Mouse (Mus musculus) megakaryocyte, embryonic 14.5 days (primary cell): ENCODE measurements at regions not wholly inside any gene's neighbourhood (a gene's known extent, or its start where the extent isn't known, plus 50 kb on each side); places are given as distances from the start of the nearest gene placed in this dataset.

Source experiments
- FLI1 ChIP-seq: IDR thresholded peaks from 2 replicates; pipeline ENCODE4 v1.6.1; 2012; ENCODE audit warnings: low read length, inconsistent platforms, mixed read lengths
- GATA1 ChIP-seq: IDR thresholded peaks from 3 replicates; pipeline ENCODE4 v1.6.1; 2012; ENCODE audit warnings: mixed read lengths, low read length, inconsistent platforms, borderline replicate concordance

DNA sequence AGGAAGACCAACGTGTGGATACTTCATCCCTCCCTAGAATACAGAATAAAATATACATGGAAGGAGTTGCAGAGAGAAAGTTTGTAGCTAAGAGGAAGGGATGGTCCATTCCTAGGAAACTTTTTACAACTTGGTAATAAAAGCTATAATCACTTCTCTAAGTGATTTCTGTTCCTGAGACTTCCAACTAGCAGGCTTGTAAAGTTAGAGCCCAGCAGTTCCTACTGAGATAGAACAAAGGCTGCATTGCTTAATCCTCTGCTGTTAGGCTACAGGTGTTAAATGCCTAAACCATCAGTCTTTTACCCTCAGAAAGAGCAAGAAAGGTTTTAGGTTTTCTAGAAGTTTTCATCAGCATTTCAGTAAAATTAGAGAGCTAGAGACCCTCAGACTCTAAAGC, 209.2 kb downstream of the Gm7361 start:
- TF ChIP-seq GATA1, result no peak
- no peak for TF ChIP-seq FLI1
